Mouse (Mus musculus): ENCODE measurements around the gene Zfp770. TPM values are rescaled to one million over a fixed set of nuclear protein-coding genes. Genes with fewer than 3 reads are reported as not detected.

Zfp770 gene
- polyA plus RNA-seq, 1 experiment from 2014 or later = 5.0 TPM

Small RNAs within 50 kb of the gene (microRNA-seq; reads per million reads assigned to microRNA genes)
- not detected for gene Mir7002

Other genes starting within 250 kb of the Zfp770 start
- 0.38 and 0.41 TPM in 2 replicates for gene Gjd2, start 187.8 kb downstream of the Zfp770 start, polyA plus RNA-seq (2015; fragmentation: Nextera tagmentation; extraction: Ambion mirVana)
- gene Actc1, start 147.9 kb downstream of the Zfp770 start, polyA plus RNA-seq (2015; fragmentation: Nextera tagmentation; extraction: Ambion mirVana) = 101 and 151 TPM in 2 replicates
- gene Aqr, start 14.4 kb downstream of the Zfp770 start, polyA plus RNA-seq (2015; fragmentation: Nextera tagmentation; extraction: Ambion mirVana) = 43.8 and 46.4 TPM in 2 replicates

Data from kidney, embryonic 15.5 days (tissue).